Mouse (Mus musculus) hindbrain, embryonic 16.5 days (tissue): ENCODE results near the gene Smyd4. TPM values are rescaled to one million over a fixed set of nuclear protein-coding genes. Genes with fewer than 3 reads are reported as not detected.

Experiments
- ATAC-seq: fragments of 200-750 bp; cut with Nextera tagmentation; 2 replicates; pipeline ENCODE4 v1.8.0; 2017; ENCODE audit warnings: moderate TSS enrichment, moderate library complexity
- H3K27ac ChIP-seq: fragments of 300-500 bp; sonication (generic); 2 replicates; pipeline ENCODE4 v1.5.1; 2014; ENCODE audit warnings: low read depth, mild to moderate bottlenecking, control low read depth, low read length, moderate library complexity
- H3K27me3 ChIP-seq: fragments of 300-500 bp; sonication (generic); replicated peaks from 2 replicates; pipeline ENCODE4 v1.6.1; 2014; ENCODE audit warnings: low read length; ENCODE audit not compliant: control insufficient read depth, insufficient read depth
- H3K36me3 ChIP-seq: fragments of 300-500 bp; sonication (generic); 2 replicates; pipeline ENCODE4 v1.6.1; 2014; ENCODE audit warnings: mild to moderate bottlenecking, low read length, moderate library complexity, mixed read lengths; ENCODE audit not compliant: control insufficient read depth, insufficient read depth
- H3K4me1 ChIP-seq: fragments of 300-500 bp; sonication (generic); 2 replicates; pipeline ENCODE4 v1.6.1; 2014; ENCODE audit warnings: low read depth, low read length; ENCODE audit not compliant: control insufficient read depth, insufficient read depth
- H3K4me2 ChIP-seq: fragments of 300-500 bp; sonication (generic); 2 replicates; pipeline ENCODE4 v1.6.1; 2014; ENCODE audit warnings: mild to moderate bottlenecking, low read length, control low read depth, moderate library complexity
- H3K4me3 ChIP-seq: fragments of 300-500 bp; sonication (generic); 2 replicates; pipeline ENCODE4 v1.5.1; 2014; ENCODE audit warnings: mild to moderate bottlenecking, low read length, control low read depth, moderate library complexity
- H3K9ac ChIP-seq: fragments of 300-500 bp; sonication (generic); 2 replicates; pipeline ENCODE4 v1.6.1; 2014; ENCODE audit warnings: low read depth, mild to moderate bottlenecking, control low read depth, low read length, moderate library complexity
- H3K9me3 ChIP-seq: fragments of 300-500 bp; sonication (generic); 2 replicates; pipeline ENCODE4 v1.6.1; 2014; ENCODE audit warnings: mild to moderate bottlenecking, low read length, moderate library complexity; ENCODE audit not compliant: control insufficient read depth
- WGBS: fragments of 180-500 bp; shearing (Covaris S2); extraction: QIAGEN DNeasy Blood & Tissue Kit; methylation state at CpG from one replicate; pipeline ENCODE4 v1.1.7; 2014; 5-methylcytosine and 5-hydroxymethylcytosine counted together
- microRNA-seq: library from miRNA; unstranded; fragments of <30 nt; microRNA quantifications from one replicate; pipeline ENCODE4, GENCODE M21; 2017
- polyA plus RNA-seq: library from polyadenylated mRNA; unstranded; fragments of >200 nt; fragmentation: Nextera tagmentation; extraction: Ambion mirVana; gene quantifications from 2 replicates; pipeline ENCODE4 v1.2.1, GENCODE M21; 2015

The Smyd4 gene
- polyA plus RNA-seq, 1 experiment from 2014 or later = 18.8 TPM

DNA sequence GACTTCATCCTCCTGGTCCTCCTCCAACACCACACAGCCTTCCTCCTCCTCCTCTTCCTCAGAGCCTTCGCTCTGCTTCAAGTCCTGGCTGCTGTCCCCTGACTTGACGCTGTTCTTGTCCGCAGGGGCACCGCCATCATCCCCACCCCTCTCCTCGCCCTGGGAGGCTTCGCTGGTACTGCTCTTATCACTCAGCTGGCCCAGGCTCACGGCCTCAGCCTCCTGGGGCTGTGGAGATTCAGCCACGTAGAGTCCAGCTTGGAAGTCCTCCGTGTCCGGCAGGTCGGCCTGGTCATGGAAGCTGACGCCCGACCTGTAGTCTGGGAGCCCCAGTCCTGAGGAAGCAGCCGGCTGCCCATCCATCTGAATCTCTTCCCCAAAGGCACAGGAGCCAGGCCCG lies 102.7 kb downstream of the Smyd4 start:
- H3K9me3 ChIP-seq = no peaks in the 10 kb centered on the region
- H3K4me3 ChIP-seq = no peak overlapping the region
- no peak for ATAC-seq
- no peak overlapping the region for H3K9ac ChIP-seq
- H3K27ac ChIP-seq = no peak overlapping the region
- no peak overlapping the region for H3K4me2 ChIP-seq
- no peaks in the 10 kb centered on the region for H3K27me3 ChIP-seq
- peaks cover 21% of the 10 kb centered on the region for H3K36me3 ChIP-seq
- WGBS = 90% methylated on average over 15 of the region's 15 CpGs
- H3K4me1 ChIP-seq = peaks cover 15% of the 10 kb centered on the region

- Histone ChIP-seq H3K4me1 (peaks cover 15% of the 10 kb centered on the region), H3K9ac (no peak overlapping the region), H3K36me3 (peaks cover 19% of the 10 kb centered on the region), H3K27ac (no peak overlapping the region), H3K4me2 (no peak overlapping the region), H3K4me3 (no peak overlapping the region), H3K9me3 (no peaks in the 10 kb centered on the region), H3K27me3 (no peaks in the 10 kb centered on the region)
- no peak for ATAC-seq
- 95% methylated on average over 8 of the region's 8 CpGs for WGBS
Measured at GRCm38 (mm10) chr11:75452081-75452480, 103.8 kb downstream of the Smyd4 start.

- no peaks in the 10 kb centered on the region for H3K9me3 ChIP-seq
- H3K27me3 ChIP-seq = no peaks in the 10 kb centered on the region
- no peak for ATAC-seq
- no peak overlapping the region for H3K9ac ChIP-seq
- H3K27ac ChIP-seq = no peak overlapping the region
- H3K4me2 ChIP-seq = no peak overlapping the region; the same call in 1 of the 2 replicates
- H3K4me1 ChIP-seq = peaks cover 15% of the 10 kb centered on the region
- 94% methylated on average over 31 of the region's 31 CpGs for WGBS
- no peak overlapping the region for H3K4me3 ChIP-seq
- H3K36me3 ChIP-seq = peaks cover 11% of the 10 kb centered on the region
Measured at GRCm38 (mm10) chr11:75452812-75453557, 104.8 kb downstream of the Smyd4 start.

DNA sequence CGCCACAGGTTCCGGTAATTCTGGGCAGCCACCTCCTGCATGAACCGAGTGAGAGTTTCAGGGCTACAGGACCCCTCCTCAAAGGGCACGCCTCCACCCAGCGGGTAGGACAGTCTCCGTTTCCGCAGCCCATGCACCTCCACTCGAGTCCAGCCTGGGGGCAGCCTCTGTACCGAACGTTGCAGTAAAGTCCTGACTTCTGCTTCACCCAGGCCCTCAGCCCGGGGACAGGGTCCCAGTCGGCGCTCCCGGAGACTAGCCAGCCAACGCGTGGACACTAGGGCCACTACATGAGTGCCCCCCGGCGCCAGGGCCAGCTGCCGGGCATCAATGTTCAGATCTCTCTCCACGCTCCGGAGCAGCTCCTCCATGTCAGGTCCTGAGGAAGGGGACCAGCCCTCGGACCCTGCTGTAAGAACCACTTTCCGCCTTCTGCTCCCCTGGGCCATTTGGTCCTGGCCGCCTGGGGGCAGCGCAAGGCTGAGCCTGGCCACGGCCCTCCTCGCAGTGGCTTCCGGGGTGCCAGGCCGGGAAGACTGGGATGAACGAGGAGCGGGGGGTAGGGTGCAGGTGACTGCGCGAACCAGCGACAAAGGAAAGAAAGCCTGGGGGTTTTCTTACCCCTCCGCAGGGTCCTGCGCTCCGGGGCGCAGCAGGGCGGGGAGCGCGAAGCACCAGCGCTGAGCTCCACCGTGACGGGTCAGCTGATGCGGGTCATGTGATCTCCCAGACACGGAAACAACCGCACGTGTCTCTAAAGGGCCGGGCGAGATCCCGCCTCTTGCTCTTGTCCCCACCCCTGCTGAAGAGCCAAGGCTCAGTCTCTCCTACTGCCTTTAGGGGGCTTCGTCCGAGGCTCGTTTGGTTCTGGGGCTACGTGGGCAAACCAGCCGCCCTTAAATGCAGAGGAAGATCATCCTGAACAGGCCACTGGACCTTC lies 106.0 kb downstream of the Smyd4 start, which contains the start of gene Wdr81:
Gene Wdr81, minus strand, starts transcription at position 727 of the 940 bp plus-strand sequence.
- Histone ChIP-seq H3K27ac (peak within 1 kb of the TSS; percentile 72), H3K27me3 (no peaks in the 10 kb centered on the region), H3K9me3 (no peaks in the 10 kb centered on the region), H3K4me3 (peak within 1 kb of the TSS; percentile 70), H3K9ac (peak within 1 kb of the TSS; percentile 81), H3K4me1 (peaks cover 15% of the 10 kb centered on the region), H3K4me2 (peak within 1 kb of the TSS; percentile 98), H3K36me3 (no peaks in the 10 kb centered on the region)
- peak; percentile 97 for ATAC-seq
- 2% methylated on average over 51 of the region's 56 CpGs for WGBS

Small RNA genes within 50 kb of the gene (microRNA-seq; reads per million reads assigned to microRNA genes)
- gene Gm47300 = not detected

Other genes starting within 250 kb of the Smyd4 start
- 1.9 and 2.2 TPM in 2 replicates for gene Hic1, start 178.9 kb upstream of the Smyd4 start, polyA plus RNA-seq
- 14.4 and 14.5 TPM in 2 replicates for gene Ovca2, start 169.6 kb upstream of the Smyd4 start, polyA plus RNA-seq
- gene Dph1, start 157.2 kb upstream of the Smyd4 start, polyA plus RNA-seq = 15.4 and 15.7 TPM in 2 replicates
- 10.6 and 10.7 TPM in 2 replicates for gene Rtn4rl1, start 154.7 kb upstream of the Smyd4 start, polyA plus RNA-seq
- 50.8 and 69.0 TPM in 2 replicates for gene Rpa1, start 109 bp upstream of the Smyd4 start, polyA plus RNA-seq
- 45.4 and 53.2 TPM in 2 replicates for gene Serpinf1, start 74.3 kb downstream of the Smyd4 start, polyA plus RNA-seq
- gene Serpinf2, start 91.2 kb downstream of the Smyd4 start, polyA plus RNA-seq = 0.06 TPM in 1 of 2 replicates, not detected in the other
- gene Wdr81, start 106.3 kb downstream of the Smyd4 start, polyA plus RNA-seq = 6.1 and 8.1 TPM in 2 replicates
- 2.0 and 2.9 TPM in 2 replicates for gene Tlcd2, start 113.3 kb downstream of the Smyd4 start, polyA plus RNA-seq
- 38.8 and 41.9 TPM in 2 replicates for gene Prpf8, start 138.4 kb downstream of the Smyd4 start, polyA plus RNA-seq
- 2.9 and 4.2 TPM in 2 replicates for gene Rilp, start 161.7 kb downstream of the Smyd4 start, polyA plus RNA-seq
- 4.2 and 4.6 TPM in 2 replicates for gene Scarf1, start 165.1 kb downstream of the Smyd4 start, polyA plus RNA-seq
- gene Slc43a2, start 183.3 kb downstream of the Smyd4 start, polyA plus RNA-seq = 16.0 and 16.9 TPM in 2 replicates
- 109 and 110 TPM in 2 replicates for gene Pitpna, start 239.7 kb downstream of the Smyd4 start, polyA plus RNA-seq